Mouse (Mus musculus) MEL (cell line): ENCODE results near the gene Syt3. TPM values are rescaled to one million over a fixed set of nuclear protein-coding genes. Genes with fewer than 3 reads are reported as not detected.

Experiments
- DNase-seq: peaks from one replicate; pipeline ENCODE4 v3.0.0; 2011; ENCODE audit warnings: low read depth, low spot score
- H3K27ac ChIP-seq: 2 replicates; pipeline ENCODE4 v1.5.1; 2012; ENCODE audit warnings: low read depth, mild to moderate bottlenecking, control low read depth, low read length, moderate library complexity; ENCODE audit not compliant: control insufficient read depth
- H3K27me3 ChIP-seq, 2 experiments: fragments of 150-350 bp in 1 of 2; sonication (generic) in 1 of 2; 2 replicates each; pipeline ENCODE4 v1.6.1; 2012; ENCODE audit warnings: low read length in 2 of 2, mild to moderate bottlenecking in 2 of 2, improper control_type of control experiment in 1 of 2, moderate library complexity in 1 of 2; ENCODE audit not compliant: insufficient read depth in 2 of 2, control insufficient read depth in 1 of 2
- H3K36me3 ChIP-seq, 2 experiments: 2 replicates each; pipeline ENCODE4 v1.6.1; 2012 to 2014; ENCODE audit warnings: low read length in 2 of 2, improper control_type of control experiment in 1 of 2, inconsistent platforms in 1 of 2, mild to moderate bottlenecking in 1 of 2; ENCODE audit not compliant: insufficient read depth in 2 of 2, control insufficient read depth in 1 of 2
- H3K4me1 ChIP-seq, 2 experiments: fragments of 150-350 bp in 1 of 2; sonication (generic) in 1 of 2; 2 replicates each; pipeline ENCODE4 v1.6.1; 2012; ENCODE audit warnings: low read length in 2 of 2, improper control_type of control experiment in 1 of 2, mild to moderate bottlenecking in 1 of 2; ENCODE audit not compliant: insufficient read depth in 2 of 2, control insufficient read depth in 1 of 2
- H3K4me3 ChIP-seq, 2 experiments: fragments of 150-350 bp in 1 of 2; sonication (generic) in 1 of 2; 2 replicates each; pipeline ENCODE4 v1.5.1; 2012; ENCODE audit warnings: low read depth in 2 of 2, low read length in 2 of 2, mild to moderate bottlenecking in 2 of 2, moderate library complexity in 2 of 2, control low read depth in 1 of 2, improper control_type of control experiment in 1 of 2; ENCODE audit not compliant: control insufficient read depth in 1 of 2, insufficient read depth in 1 of 2
- H3K79me2 ChIP-seq: 2 replicates; pipeline ENCODE4 v1.6.1; 2012; ENCODE audit warnings: mild to moderate bottlenecking, low read length, moderate library complexity; ENCODE audit not compliant: control insufficient read depth, poor library complexity, insufficient read depth
- H3K9ac ChIP-seq: 2 replicates; pipeline ENCODE4 v1.6.1; 2012; ENCODE audit warnings: low read depth, mild to moderate bottlenecking, control low read depth, low read length, moderate library complexity; ENCODE audit not compliant: control insufficient read depth, poor library complexity, severe bottlenecking
- H3K9me3 ChIP-seq: fragments of 150-350 bp; sonication (generic); replicated peaks from 2 replicates; pipeline ENCODE4 v1.6.1; 2012; ENCODE audit warnings: mild to moderate bottlenecking, low read length, improper control_type of control experiment, moderate library complexity; ENCODE audit not compliant: insufficient read depth
- CTCF ChIP-seq, 3 experiments: IDR thresholded peaks in 2 of 3; conservative IDR thresholded peaks in 1 of 3; 2 replicates each; pipeline ENCODE4 v1.5.1; 2011 to 2012; ENCODE audit warnings: low read length in 3 of 3, low read depth in 2 of 3, mild to moderate bottlenecking in 2 of 3, improper control_type of control experiment in 1 of 3, inconsistent platforms in 1 of 3, mixed read lengths in 1 of 3, moderate library complexity in 1 of 3; ENCODE audit not compliant: control insufficient read depth in 1 of 3, insufficient read depth in 1 of 3, poor library complexity in 1 of 3, severe bottlenecking in 1 of 3
- E2F4 ChIP-seq: IDR thresholded peaks from 2 replicates; pipeline ENCODE4 v1.6.1; 2011; ENCODE audit warnings: low read depth, low read length, improper control_type of control experiment, borderline replicate concordance
- ELF1 ChIP-seq: IDR thresholded peaks from 2 replicates; pipeline ENCODE4 v1.6.1; 2014; ENCODE audit warnings: low read depth, mild to moderate bottlenecking, inconsistent platforms, low read length, improper control_type of control experiment, moderate library complexity
- EP300 ChIP-seq, 2 experiments: IDR thresholded peaks; 2 replicates each; pipeline ENCODE4 v1.6.1; 2011; ENCODE audit warnings: improper control_type of control experiment in 2 of 2, low read length in 2 of 2, low read depth in 1 of 2, mild to moderate bottlenecking in 1 of 2
- ETS1 ChIP-seq: IDR thresholded peaks from 2 replicates; pipeline ENCODE4 v1.6.1; 2012; ENCODE audit warnings: low read depth, mild to moderate bottlenecking, inconsistent platforms, low read length, improper control_type of control experiment, moderate library complexity
- GATA1 ChIP-seq: IDR thresholded peaks from 2 replicates; pipeline ENCODE4 v1.6.1; 2011; ENCODE audit warnings: low read depth, low read length, improper control_type of control experiment
- HCFC1 ChIP-seq: IDR thresholded peaks from 2 replicates; pipeline ENCODE4 v1.6.1; 2012; ENCODE audit warnings: low read depth, mild to moderate bottlenecking, inconsistent platforms, low read length, improper control_type of control experiment, moderate library complexity
- JUND ChIP-seq: IDR thresholded peaks from 2 replicates; pipeline ENCODE4 v1.6.1; 2011; ENCODE audit warnings: low read depth, mild to moderate bottlenecking, improper control_type of control experiment, low read length
- MAFK ChIP-seq: IDR thresholded peaks from 2 replicates; pipeline ENCODE4 v1.6.1; 2011; ENCODE audit warnings: low read depth, mild to moderate bottlenecking, low read length, improper control_type of control experiment, borderline replicate concordance
- MXI1 ChIP-seq: IDR thresholded peaks from 2 replicates; pipeline ENCODE4 v1.6.1; 2011; ENCODE audit warnings: mild to moderate bottlenecking, low read depth, low read length, improper control_type of control experiment
- NRF1 ChIP-seq: IDR thresholded peaks from 2 replicates; pipeline ENCODE4 v1.6.1; 2014; ENCODE audit warnings: low read depth, mild to moderate bottlenecking, inconsistent platforms, low read length, improper control_type of control experiment, moderate library complexity; ENCODE audit not compliant: poor library complexity, insufficient read depth, severe bottlenecking
- RAD21 ChIP-seq: IDR thresholded peaks from 2 replicates; pipeline ENCODE4 v1.6.1; 2011; ENCODE audit warnings: mild to moderate bottlenecking, low read depth, low read length, improper control_type of control experiment
- SIN3A ChIP-seq: IDR thresholded peaks from 2 replicates; pipeline ENCODE4 v1.6.1; 2012; ENCODE audit warnings: low read length, improper control_type of control experiment, inconsistent platforms
- TAL1 ChIP-seq: IDR thresholded peaks from 2 replicates; pipeline ENCODE4 v1.6.1; 2012; ENCODE audit warnings: mild to moderate bottlenecking, inconsistent platforms, low read length, moderate library complexity, mixed read lengths
- TBP ChIP-seq: IDR thresholded peaks from 2 replicates; pipeline ENCODE4 v1.8.0; 2011; ENCODE audit warnings: low read depth, low read length, improper control_type of control experiment
- UBTF ChIP-seq: IDR thresholded peaks from 2 replicates; pipeline ENCODE4 v1.6.1; 2012; ENCODE audit warnings: low read depth, mild to moderate bottlenecking, inconsistent platforms, low read length, improper control_type of control experiment, moderate library complexity, borderline replicate concordance; ENCODE audit not compliant: insufficient read depth
- USF1 ChIP-seq: IDR thresholded peaks from 2 replicates; pipeline ENCODE4 v1.6.1; 2014; ENCODE audit warnings: low read depth, mild to moderate bottlenecking, inconsistent platforms, low read length, improper control_type of control experiment, moderate library complexity
- ZC3H11A ChIP-seq: IDR thresholded peaks from 2 replicates; pipeline ENCODE4 v1.6.1; 2012; ENCODE audit warnings: low read depth, mild to moderate bottlenecking, inconsistent platforms, low read length, improper control_type of control experiment
- ZMIZ1 ChIP-seq: IDR thresholded peaks from 2 replicates; pipeline ENCODE4 v1.6.1; 2012; ENCODE audit warnings: low read depth, mild to moderate bottlenecking, inconsistent platforms, low read length, improper control_type of control experiment, moderate library complexity
- ZNF384 ChIP-seq: IDR thresholded peaks from 2 replicates; pipeline ENCODE4 v1.6.1; 2012; ENCODE audit warnings: low read depth, mild to moderate bottlenecking, inconsistent platforms, low read length, improper control_type of control experiment
- polyA plus RNA-seq, 2 experiments: library from polyadenylated mRNA; stranded (reverse) in 1 of 2; unstranded in 1 of 2; fragments of >175 nt in 1 of 2; fragments of >200 nt in 1 of 2; gene quantifications; 2 replicates each; pipeline versions ENCODE4 v1.2.1 to v1.2.4; 2012; ENCODE audit warnings: low replicate concordance in 2 of 2, low read depth in 1 of 2; ENCODE audit not compliant: insufficient read length in 2 of 2, insufficient read depth in 1 of 2, missing spikeins in 1 of 2
- total RNA-seq: library from RNA; depleted of rRNA; stranded (reverse); fragments of 300-350 nt; gene quantifications from 2 replicates; pipeline ENCODE4 v1.2.3, GENCODE M21; 2012

Syt3 gene
- total and polyA plus RNA-seq, 3 experiments: 0.08 to 0.56 TPM; not detected in 1

- Histone ChIP-seq H3K4me3 (peak overlapping the region; percentile 22 to 24; a peak in 2 of 4 replicates), H3K27me3 (peaks cover 0 to 1% of the 10 kb centered on the region in 2 experiments; a peak in 3 of 4 replicates), H3K4me1 (no peaks in the 10 kb centered on the region), H3K27ac (no peak overlapping the region), H3K9me3 (no peaks in the 10 kb centered on the region), H3K36me3 (no peaks in the 10 kb centered on the region), H3K79me2 (no peaks in the 10 kb centered on the region), H3K9ac (no peak overlapping the region; the same call in 1 of the 2 replicates)
- no peak for DNase-seq
- TF ChIP-seq ZMIZ1 (no peak), MAFK (no peak), EP300 (IDR thresholded peaks at IDR 0.05; ENCODE audit: low read depth in 1 of 2, low read length in 2 of 2) (no peak), HCFC1 (no peak), USF1 (no peak), ETS1 (no peak), TBP (no peak), ZC3H11A (no peak), CTCF (IDR thresholded peaks at IDR 0.05 in 2 of 3, conservative IDR thresholded peaks at IDR 0.05 in 1 of 3; ENCODE audit: control insufficient read depth in 1 of 3, insufficient read depth in 1 of 3, low read depth in 2 of 3, low read length in 3 of 3, poor library complexity in 1 of 3, severe bottlenecking in 1 of 3) (no peak), NRF1 (no peak), GATA1 (no peak), JUND (no peak), RAD21 (no peak), UBTF (no peak), SIN3A (no peak), ELF1 (no peak), E2F4 (no peak), ZNF384 (no peak), TAL1 (no peak), MXI1 (no peak)
Observed at GRCm38 (mm10) chr7:44442407-44442821, 58.5 kb downstream of the Syt3 start.
